Mouse (Mus musculus): Measurements from ENCODE around the gene Tspan10. TPM values are rescaled to one million over a fixed set of nuclear protein-coding genes. Genes with fewer than 3 reads are reported as not detected.

The Tspan10 gene
- polyA plus RNA-seq, 1 experiment from 2014 or later: not detected

- no peak for ATAC-seq (ENCODE audit: insufficient number of reproducible peaks, insufficient read depth, low FRiP score, low TSS enrichment, low read depth)
- Histone ChIP-seq H3K4me1 (replicated peaks) (peaks cover 42% of the 10 kb centered on the region), H3K4me3 (replicated peaks) (peak overlapping the region; percentile 97), H3K27ac (0 out of 2 replicates have a peak overlapping the region, but pooled peaks have one; percentile 23), H3K9me3 (no peaks in the 10 kb centered on the region), H3K4me2 (peak overlapping the region; percentile 96), H3K36me3 (peaks cover 58% of the 10 kb centered on the region), H3K9ac (replicated peaks) (peak overlapping the region; percentile 90), H3K27me3 (no peaks in the 10 kb centered on the region)
- WGBS: 66% methylated on average over 3 of the region's 3 CpGs
Measured at GRCm38 (mm10) chr11:120493351-120493750, 50.9 kb downstream of the Tspan10 start.

- Histone ChIP-seq H3K4me2 (peak overlapping the region; percentile 96), H3K27ac (no peak overlapping the region), H3K9ac (replicated peaks) (peak overlapping the region; percentile 90; the same call in 1 of the 2 replicates), H3K4me1 (replicated peaks) (peaks cover 42% of the 10 kb centered on the region), H3K4me3 (replicated peaks) (peak overlapping the region; percentile 97; the same call in 1 of the 2 replicates), H3K27me3 (no peaks in the 10 kb centered on the region), H3K9me3 (no peaks in the 10 kb centered on the region), H3K36me3 (peaks cover 58% of the 10 kb centered on the region)
- no peak for ATAC-seq (ENCODE audit: insufficient number of reproducible peaks, insufficient read depth, low FRiP score, low TSS enrichment, low read depth)
- WGBS: 91% methylated on average over 3 of the region's 3 CpGs
Measured at GRCm38 (mm10) chr11:120493911-120494310, 51.5 kb downstream of the Tspan10 start.

Other genes with a start within 250 kb of the Tspan10 start
- gene Bahcc1, start 209.7 kb upstream of the Tspan10 start, polyA plus RNA-seq (2016; fragmentation: Nextera tagmentation; extraction: Ambion mirVana): 18.3 and 18.5 TPM in 2 replicates
- 2,805 and 2,814 TPM in 2 replicates for gene Actg1, start 94.1 kb upstream of the Tspan10 start, polyA plus RNA-seq (2016; fragmentation: Nextera tagmentation; extraction: Ambion mirVana)
- 0.64 TPM in 2 replicates for gene Fscn2, start 81.1 kb upstream of the Tspan10 start, polyA plus RNA-seq (2016; fragmentation: Nextera tagmentation; extraction: Ambion mirVana)
- 38.0 and 40.0 TPM in 2 replicates for gene Faap100, start 63.9 kb upstream of the Tspan10 start, polyA plus RNA-seq (2016; fragmentation: Nextera tagmentation; extraction: Ambion mirVana)
- gene Nploc4, start 4.9 kb upstream of the Tspan10 start, polyA plus RNA-seq (2016; fragmentation: Nextera tagmentation; extraction: Ambion mirVana): 49.8 and 56.0 TPM in 2 replicates
- 0.20 TPM in 1 of 2 replicates, not detected in the other for gene Pde6g, start 10.9 kb downstream of the Tspan10 start, polyA plus RNA-seq (2016; fragmentation: Nextera tagmentation; extraction: Ambion mirVana)
- 10.4 and 13.2 TPM in 2 replicates for gene Oxld1, start 15.4 kb downstream of the Tspan10 start, polyA plus RNA-seq (2016; fragmentation: Nextera tagmentation; extraction: Ambion mirVana)
- gene Ccdc137, start 15.5 kb downstream of the Tspan10 start, polyA plus RNA-seq (2016; fragmentation: Nextera tagmentation; extraction: Ambion mirVana): 47.8 and 52.4 TPM in 2 replicates
- 58.5 and 58.9 TPM in 2 replicates for gene Arl16, start 25.0 kb downstream of the Tspan10 start, polyA plus RNA-seq (2016; fragmentation: Nextera tagmentation; extraction: Ambion mirVana)
- 135 and 139 TPM in 2 replicates for gene Mrpl12, start 42.0 kb downstream of the Tspan10 start, polyA plus RNA-seq (2016; fragmentation: Nextera tagmentation; extraction: Ambion mirVana)
- 54.6 and 59.8 TPM in 2 replicates for gene Slc25a10, start 49.2 kb downstream of the Tspan10 start, polyA plus RNA-seq (2016; fragmentation: Nextera tagmentation; extraction: Ambion mirVana)
- 3.8 and 4.0 TPM in 2 replicates for gene Gcgr, start 88.1 kb downstream of the Tspan10 start, polyA plus RNA-seq (2016; fragmentation: Nextera tagmentation; extraction: Ambion mirVana)
- 221 and 229 TPM in 2 replicates for gene Mcrip1, start 107.1 kb downstream of the Tspan10 start, polyA plus RNA-seq (2016; fragmentation: Nextera tagmentation; extraction: Ambion mirVana)
- not detected in 2 replicates for gene Ppp1r27, start 108.5 kb downstream of the Tspan10 start, polyA plus RNA-seq (2016; fragmentation: Nextera tagmentation; extraction: Ambion mirVana)
- gene P4hb, start 130.6 kb downstream of the Tspan10 start, polyA plus RNA-seq (2016; fragmentation: Nextera tagmentation; extraction: Ambion mirVana): 620 and 631 TPM in 2 replicates
- 484 and 518 TPM in 2 replicates for gene Arhgdia, start 139.0 kb downstream of the Tspan10 start, polyA plus RNA-seq (2016; fragmentation: Nextera tagmentation; extraction: Ambion mirVana)
- gene Alyref, start 155.7 kb downstream of the Tspan10 start, polyA plus RNA-seq (2016; fragmentation: Nextera tagmentation; extraction: Ambion mirVana): 671 and 778 TPM in 2 replicates
- 202 and 203 TPM in 2 replicates for gene Anapc11, start 155.8 kb downstream of the Tspan10 start, polyA plus RNA-seq (2016; fragmentation: Nextera tagmentation; extraction: Ambion mirVana)
- 0.65 and 0.95 TPM in 2 replicates for gene Npb, start 165.8 kb downstream of the Tspan10 start, polyA plus RNA-seq (2016; fragmentation: Nextera tagmentation; extraction: Ambion mirVana)
- 143 and 156 TPM in 2 replicates for gene Pcyt2, start 175.3 kb downstream of the Tspan10 start, polyA plus RNA-seq (2016; fragmentation: Nextera tagmentation; extraction: Ambion mirVana)
- 29.5 and 29.9 TPM in 2 replicates for gene Sirt7, start 182.6 kb downstream of the Tspan10 start, polyA plus RNA-seq (2016; fragmentation: Nextera tagmentation; extraction: Ambion mirVana)
- gene Mafg, start 191.0 kb downstream of the Tspan10 start, polyA plus RNA-seq (2016; fragmentation: Nextera tagmentation; extraction: Ambion mirVana): 28.8 and 29.9 TPM in 2 replicates
- 29.9 and 34.3 TPM in 2 replicates for gene Pycr1, start 201.1 kb downstream of the Tspan10 start, polyA plus RNA-seq (2016; fragmentation: Nextera tagmentation; extraction: Ambion mirVana)
- gene Myadml2, start 205.5 kb downstream of the Tspan10 start, polyA plus RNA-seq (2016; fragmentation: Nextera tagmentation; extraction: Ambion mirVana): 0.36 and 0.68 TPM in 2 replicates
- gene Notum, start 218.5 kb downstream of the Tspan10 start, polyA plus RNA-seq (2016; fragmentation: Nextera tagmentation; extraction: Ambion mirVana): 8.8 and 12.6 TPM in 2 replicates
- 142 and 149 TPM in 2 replicates for gene Aspscr1, start 230.3 kb downstream of the Tspan10 start, polyA plus RNA-seq (2016; fragmentation: Nextera tagmentation; extraction: Ambion mirVana)

Data from limb, embryonic 12.5 days (tissue).